Mouse (Mus musculus) midbrain, embryonic 14.5 days (tissue): ENCODE measurements around the gene Lrrc46. TPM values are rescaled to one million over a fixed set of nuclear protein-coding genes. Genes with fewer than 3 reads are reported as not detected.

Experiments used
- ATAC-seq: fragments of 200-750 bp; cut with Nextera tagmentation; 2 replicates; pipeline ENCODE4 v1.8.0; 2017; ENCODE audit warnings: moderate number of reproducible peaks, moderate library complexity; ENCODE audit not compliant: low FRiP score, low TSS enrichment
- DNase-seq: peaks from one replicate; pipeline ENCODE4 v3.0.0-alpha.2; 2015
- H3K27ac ChIP-seq: fragments of 300-500 bp; sonication (generic); replicated peaks from 2 replicates; pipeline ENCODE4 v1.5.1; 2014; ENCODE audit warnings: mild to moderate bottlenecking, low read depth, low read length, moderate library complexity
- H3K27me3 ChIP-seq: fragments of 300-500 bp; sonication (generic); 2 replicates; pipeline ENCODE4 v1.6.1; 2014; ENCODE audit warnings: low read length, control low read depth, mixed read lengths; ENCODE audit not compliant: control insufficient read depth, insufficient read depth
- H3K36me3 ChIP-seq: fragments of 300-500 bp; sonication (generic); 2 replicates; pipeline ENCODE4 v1.6.1; 2014; ENCODE audit warnings: low read length, control low read depth; ENCODE audit not compliant: control insufficient read depth, insufficient read depth
- H3K4me1 ChIP-seq: fragments of 300-500 bp; sonication (generic); 2 replicates; pipeline ENCODE4 v1.6.1; 2014; ENCODE audit warnings: mild to moderate bottlenecking, antibody characterized with exemption, low read length, control low read depth; ENCODE audit not compliant: control insufficient read depth, insufficient read depth
- H3K4me2 ChIP-seq: fragments of 300-500 bp; sonication (generic); 2 replicates; pipeline ENCODE4 v1.6.1; 2014; ENCODE audit warnings: mild to moderate bottlenecking, low read length, moderate library complexity
- H3K4me3 ChIP-seq: fragments of 300-500 bp; sonication (generic); replicated peaks from 2 replicates; pipeline ENCODE4 v1.5.1; 2014; ENCODE audit warnings: low read depth, low read length
- H3K9ac ChIP-seq: fragments of 300-500 bp; sonication (generic); replicated peaks from 2 replicates; pipeline ENCODE4 v1.6.1; 2014; ENCODE audit warnings: mild to moderate bottlenecking, low read length, moderate library complexity
- H3K9me3 ChIP-seq: fragments of 300-500 bp; sonication (generic); 2 replicates; pipeline ENCODE4 v1.6.1; 2016; ENCODE audit warnings: low read length, control low read depth, mixed read lengths; ENCODE audit not compliant: control insufficient read depth
- WGBS: fragments of 180-500 bp; shearing (Covaris S2); extraction: QIAGEN DNeasy Blood & Tissue Kit; methylation state at CpG from one replicate; pipeline ENCODE4 v1.1.7; 2014; 5-methylcytosine and 5-hydroxymethylcytosine counted together
- polyA plus RNA-seq: library from polyadenylated mRNA; unstranded; fragments of >200 nt; fragmentation: Nextera tagmentation; extraction: Ambion mirVana; gene quantifications from 2 replicates; pipeline ENCODE4 v1.2.1, GENCODE M21; 2014

Gene Lrrc46
- polyA plus RNA-seq, 1 experiment from 2014 or later = 3.0 TPM

GRCm38 (mm10) chr11:97009198-97009790 is 31.9 kb downstream of the Lrrc46 start:
- 67% methylated on average over 8 of the region's 8 CpGs for WGBS
- H3K36me3 ChIP-seq = no peaks in the 10 kb centered on the region
- H3K4me1 ChIP-seq = no peaks in the 10 kb centered on the region
- no peak for ATAC-seq
- no peak overlapping the region for H3K4me3 ChIP-seq
- H3K27me3 ChIP-seq = no peaks in the 10 kb centered on the region
- DNase-seq = no peak
- H3K27ac ChIP-seq = no peak overlapping the region
- H3K9me3 ChIP-seq = no peaks in the 10 kb centered on the region
- no peak overlapping the region for H3K9ac ChIP-seq
- no peak overlapping the region for H3K4me2 ChIP-seq

DNA sequence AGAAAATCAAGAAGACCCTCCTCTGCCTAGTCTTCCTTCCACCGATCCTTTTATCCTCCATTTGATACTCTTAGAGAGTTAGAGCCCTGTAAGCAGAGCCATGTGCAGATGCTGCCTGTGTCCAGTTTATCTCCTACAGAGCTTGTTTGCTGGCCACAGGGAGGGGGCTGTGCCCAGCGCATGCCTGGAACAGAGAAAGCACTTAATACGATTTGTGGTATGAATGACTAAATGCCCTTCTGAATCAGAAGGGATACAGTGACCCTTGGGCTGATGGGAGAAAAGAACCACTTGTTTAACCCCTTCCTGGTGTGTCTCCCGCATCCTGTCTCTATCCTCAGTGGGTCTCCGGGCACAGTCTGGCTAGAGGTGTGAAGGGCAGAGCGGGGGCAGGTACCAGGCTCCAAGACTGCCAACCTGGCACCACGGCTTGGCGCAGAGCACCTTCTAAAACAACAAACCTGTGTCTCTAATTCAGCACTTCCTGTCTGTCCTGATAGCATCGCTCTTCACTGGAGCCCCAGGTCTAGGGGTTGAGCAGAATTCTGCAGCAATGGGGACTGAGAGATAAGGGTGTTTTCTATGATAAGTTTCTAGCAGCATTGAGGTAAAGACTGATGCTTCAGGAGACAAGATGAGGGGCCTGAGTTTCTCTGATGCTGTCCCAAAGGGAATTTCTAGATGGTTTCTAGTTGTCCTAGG is 34.0 kb downstream of the Lrrc46 start:
- no peaks in the 10 kb centered on the region for H3K9me3 ChIP-seq
- H3K9ac ChIP-seq = no peak overlapping the region
- no peak for ATAC-seq
- H3K4me1 ChIP-seq = no peaks in the 10 kb centered on the region
- H3K4me2 ChIP-seq = no peak overlapping the region
- DNase-seq = no peak
- H3K27ac ChIP-seq = no peak overlapping the region
- H3K27me3 ChIP-seq = no peaks in the 10 kb centered on the region
- H3K4me3 ChIP-seq = no peak overlapping the region
- no peaks in the 10 kb centered on the region for H3K36me3 ChIP-seq
- WGBS = 76% methylated on average over 9 of the region's 9 CpGs

DNA sequence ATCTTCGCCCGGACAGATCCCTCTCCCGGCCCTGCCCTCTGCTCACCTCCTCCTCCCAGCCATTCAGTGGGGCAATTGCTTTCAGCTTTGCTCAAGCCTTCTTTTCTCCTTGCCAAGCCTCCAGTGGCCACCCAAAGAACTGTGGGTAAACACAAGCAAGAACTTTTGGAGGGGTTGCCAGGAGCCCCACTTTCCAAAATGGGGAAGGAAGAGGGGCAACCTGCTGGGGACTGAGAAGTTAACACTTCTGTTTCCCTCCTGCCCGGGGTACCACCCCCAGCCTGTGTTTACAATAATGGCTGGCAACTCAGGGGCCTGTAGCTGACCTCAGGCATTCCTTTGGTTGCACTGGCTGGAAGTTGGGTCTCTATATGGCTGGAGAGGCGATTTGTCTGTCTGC is 38.0 kb downstream of the Lrrc46 start:
- WGBS = 28% methylated on average over 5 of the region's 5 CpGs
- no peak for DNase-seq

DNA sequence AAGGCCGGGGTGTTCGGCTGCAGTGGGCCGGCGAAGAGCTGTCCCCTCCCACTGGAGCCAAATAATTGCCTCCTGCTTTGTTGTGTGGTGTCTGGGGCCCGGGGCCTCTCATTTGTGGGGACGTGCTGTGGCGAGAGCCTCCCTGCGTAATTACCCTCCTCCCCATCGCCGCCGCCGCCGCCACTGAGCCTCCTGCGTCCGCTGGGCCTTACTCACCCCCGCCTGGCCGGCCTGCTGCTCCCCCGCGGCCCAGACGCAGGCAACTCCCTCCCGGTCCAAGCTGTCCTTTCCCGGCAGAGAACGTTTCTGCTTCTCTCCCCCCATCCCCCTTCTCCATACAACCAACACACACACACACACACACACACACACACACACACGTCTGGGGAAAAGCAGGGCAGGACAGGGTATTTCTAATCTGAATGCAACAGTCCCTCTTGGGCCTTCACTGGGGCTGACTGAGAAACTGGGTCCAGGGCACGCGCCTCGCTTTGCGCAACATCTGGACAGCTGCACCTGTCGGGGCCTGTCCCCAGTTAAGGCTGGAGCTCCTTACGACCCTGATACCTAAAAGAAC is 43.7 kb downstream of the Lrrc46 start:
- H3K36me3 ChIP-seq = no peaks in the 10 kb centered on the region
- peak overlapping the region; percentile 57 for H3K4me2 ChIP-seq
- 4% methylated on average over 30 of the region's 30 CpGs for WGBS
- peak overlapping the region; percentile 53 for H3K9ac ChIP-seq
- ATAC-seq (no peak), DNase-seq (peak; percentile 66)
- peak overlapping the region; percentile 41 for H3K27ac ChIP-seq
- H3K9me3 ChIP-seq = no peaks in the 10 kb centered on the region
- H3K4me1 ChIP-seq = peaks cover 16% of the 10 kb centered on the region
- peak overlapping the region; percentile 27 for H3K4me3 ChIP-seq
- H3K27me3 ChIP-seq = no peaks in the 10 kb centered on the region

More for the DNA sequence above, 38.0 kb downstream of the Lrrc46 start:
- H3K4me1 ChIP-seq = no peaks in the 10 kb centered on the region
- no peak overlapping the region for H3K4me2 ChIP-seq
- H3K27me3 ChIP-seq = no peaks in the 10 kb centered on the region
- H3K36me3 ChIP-seq = no peaks in the 10 kb centered on the region
- no peak overlapping the region for H3K4me3 ChIP-seq
- no peaks in the 10 kb centered on the region for H3K9me3 ChIP-seq
- ATAC-seq = no peak
- H3K27ac ChIP-seq = no peak overlapping the region
- no peak overlapping the region for H3K9ac ChIP-seq

DNA sequence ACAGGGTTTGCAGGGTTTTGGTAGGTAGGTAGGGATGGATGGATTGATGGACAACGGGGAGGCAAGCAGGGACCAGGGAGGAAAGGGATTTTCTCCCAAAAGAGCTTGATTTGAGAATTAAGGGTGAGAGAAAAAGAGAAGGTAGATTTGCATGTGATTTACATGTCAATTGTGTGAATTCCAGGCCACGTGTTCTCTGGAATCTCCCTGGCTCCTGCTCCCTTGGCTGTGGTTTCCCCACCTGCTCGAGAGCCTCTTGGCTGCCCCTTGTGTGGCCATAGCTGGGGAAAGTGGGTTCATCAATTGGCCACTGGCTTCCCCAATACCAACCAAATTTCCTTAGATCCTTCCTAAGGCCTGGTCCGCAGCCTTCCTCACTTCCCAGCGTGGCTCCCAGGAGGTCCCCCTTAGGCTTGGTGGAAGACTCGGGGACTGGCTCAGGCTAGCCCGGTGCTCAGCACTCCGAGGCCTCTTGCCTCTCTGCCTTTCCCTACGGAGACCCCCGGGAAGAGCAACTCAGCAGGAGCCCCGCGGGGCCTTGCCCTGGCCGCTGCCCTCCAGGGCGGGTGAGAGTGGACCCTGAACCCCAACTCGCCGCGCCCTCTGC is 44.3 kb downstream of the Lrrc46 start:
- WGBS = 6% methylated on average over 17 of the region's 17 CpGs
- Histone ChIP-seq H3K27me3 (no peaks in the 10 kb centered on the region), H3K9ac (peak overlapping the region; percentile 53), H3K4me2 (peak overlapping the region; percentile 57), H3K36me3 (no peaks in the 10 kb centered on the region), H3K4me1 (peaks cover 16% of the 10 kb centered on the region), H3K27ac (peak overlapping the region; percentile 41), H3K9me3 (no peaks in the 10 kb centered on the region), H3K4me3 (peak overlapping the region; percentile 27)
- ATAC-seq = peak; percentile 34; the same call in 1 of the 2 replicates
- DNase-seq = peak; percentile 52

DNA sequence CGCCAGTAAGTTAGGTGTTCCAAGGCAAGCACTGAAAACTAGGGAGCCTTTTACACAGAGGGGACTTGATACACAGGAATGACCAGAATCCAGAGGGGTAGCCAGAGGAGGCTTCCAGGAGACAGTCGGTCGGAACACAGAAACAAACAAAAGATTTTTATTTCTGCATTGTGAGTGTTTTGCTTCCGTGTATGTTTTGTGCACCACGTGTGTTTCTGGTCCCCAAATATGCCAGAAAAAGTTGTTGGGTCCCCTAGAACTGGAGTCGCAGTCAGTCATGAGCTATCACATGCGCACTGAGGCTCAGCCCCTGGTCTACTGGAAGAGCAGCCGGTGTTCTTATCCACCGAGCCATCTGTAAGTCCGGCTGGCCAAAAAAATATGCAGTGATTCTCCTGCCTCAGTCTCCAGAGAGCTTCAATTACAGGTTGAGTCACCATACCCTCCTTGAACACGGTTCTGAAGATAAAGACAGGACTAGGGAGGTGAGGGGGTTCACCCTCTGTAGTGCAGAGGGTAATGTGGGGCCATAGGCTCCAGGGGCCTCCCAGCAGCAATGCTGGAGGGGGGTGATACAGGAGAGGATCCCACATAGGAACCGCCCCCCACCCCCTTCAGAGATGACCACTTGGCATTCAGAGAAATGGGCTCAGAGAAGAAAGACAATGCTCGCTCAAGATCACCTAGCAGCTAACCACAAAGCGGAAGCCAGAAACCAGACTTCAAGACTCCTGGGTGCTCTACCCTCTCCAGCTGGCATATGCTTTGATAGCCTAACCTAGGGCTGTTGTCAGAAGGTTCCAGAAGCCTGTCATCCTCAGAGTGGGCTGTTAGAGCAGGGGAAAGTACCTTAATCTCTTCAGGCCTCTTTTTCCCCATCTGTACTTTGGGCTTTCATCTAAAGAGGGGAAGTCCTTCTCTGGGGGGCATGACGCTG is 45.1 kb downstream of the Lrrc46 start:
- no peak overlapping the region; the same call in 1 of the 2 replicates for H3K4me2 ChIP-seq
- H3K4me1 ChIP-seq = peaks cover 16% of the 10 kb centered on the region
- H3K9me3 ChIP-seq = no peaks in the 10 kb centered on the region
- no peaks in the 10 kb centered on the region for H3K36me3 ChIP-seq
- no peak overlapping the region for H3K4me3 ChIP-seq
- no peaks in the 10 kb centered on the region for H3K27me3 ChIP-seq
- H3K9ac ChIP-seq = no peak overlapping the region
- DNase-seq = no peak
- 77% methylated on average over 15 of the region's 15 CpGs for WGBS
- no peak overlapping the region for H3K27ac ChIP-seq
- ATAC-seq = no peak

GRCm38 (mm10) chr11:96995031-96995430 is 46.2 kb downstream of the Lrrc46 start:
- DNase-seq (no peak), ATAC-seq (no peak)
- no peaks in the 10 kb centered on the region for H3K36me3 ChIP-seq
- no peaks in the 10 kb centered on the region for H3K27me3 ChIP-seq
- no peak overlapping the region for H3K9ac ChIP-seq
- H3K4me3 ChIP-seq = no peak overlapping the region
- WGBS = 20% methylated on average over 5 of the region's 5 CpGs
- no peak overlapping the region for H3K27ac ChIP-seq
- H3K9me3 ChIP-seq = no peaks in the 10 kb centered on the region
- no peak overlapping the region for H3K4me2 ChIP-seq
- peaks cover 16% of the 10 kb centered on the region for H3K4me1 ChIP-seq

DNA sequence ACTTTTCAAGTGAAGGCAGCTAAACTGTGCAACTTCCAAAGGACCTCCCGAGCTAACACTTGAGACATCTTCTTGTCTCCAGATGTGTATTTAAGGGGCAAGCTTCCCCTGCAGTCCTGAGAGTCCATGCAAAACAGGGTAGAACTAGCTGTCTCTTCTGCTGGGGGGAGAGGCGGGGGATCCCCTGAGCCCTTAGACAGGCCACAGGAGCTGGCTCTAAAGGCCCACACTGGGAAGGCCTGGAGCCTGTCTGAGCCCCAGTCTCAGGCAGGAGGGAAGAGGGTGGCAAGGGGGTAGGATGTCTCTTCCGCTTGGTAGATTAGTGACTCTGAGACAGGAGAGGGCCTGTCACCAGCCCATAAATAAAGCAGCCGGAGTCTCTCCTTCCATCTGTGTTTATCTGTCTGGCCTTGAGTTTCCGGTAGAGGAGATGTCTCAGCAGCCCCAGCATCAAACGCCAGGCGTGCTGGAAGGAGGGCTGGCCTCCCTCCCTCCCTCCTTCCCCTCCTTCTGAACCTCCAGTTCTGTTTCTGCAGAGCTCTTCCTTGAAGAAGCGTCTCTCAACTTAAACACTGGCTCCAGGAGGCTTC is 48.4 kb downstream of the Lrrc46 start:
- Histone ChIP-seq H3K9me3 (no peaks in the 10 kb centered on the region), H3K27me3 (0 out of 2 replicates have a peak, but pooled peaks cover 2% of the 10 kb centered on the region), H3K4me2 (no peak overlapping the region), H3K36me3 (no peaks in the 10 kb centered on the region), H3K27ac (no peak overlapping the region), H3K9ac (no peak overlapping the region), H3K4me3 (no peak overlapping the region), H3K4me1 (peaks cover 24% of the 10 kb centered on the region)
- DNase-seq = no peak
- WGBS = 57% methylated on average over 8 of the region's 8 CpGs
- ATAC-seq = no peak
